Mouse (Mus musculus) midbrain, embryonic 13.5 days (tissue): ENCODE measurements around the gene Fbxo21. TPM values are rescaled to one million over a fixed set of nuclear protein-coding genes. Genes with fewer than 3 reads are reported as not detected.

Experiments used
- ATAC-seq: fragments of 200-750 bp; cut with Nextera tagmentation; 2 replicates; pipeline ENCODE4 v1.8.0; 2017; ENCODE audit warnings: mild to moderate bottlenecking, moderate TSS enrichment, moderate library complexity
- H3K27ac ChIP-seq: fragments of 300-500 bp; sonication (generic); 2 replicates; pipeline ENCODE4 v1.5.1; 2015; ENCODE audit warnings: inconsistent platforms, mild to moderate bottlenecking, moderate library complexity
- H3K27me3 ChIP-seq: fragments of 300-500 bp; sonication (generic); 2 replicates; pipeline ENCODE4 v1.6.1; 2015; ENCODE audit warnings: mild to moderate bottlenecking, inconsistent platforms
- H3K36me3 ChIP-seq: fragments of 300-500 bp; sonication (generic); 2 replicates; pipeline ENCODE4 v1.6.1; 2015; ENCODE audit warnings: mild to moderate bottlenecking, inconsistent platforms
- H3K4me1 ChIP-seq: fragments of 300-500 bp; sonication (generic); replicated peaks from 2 replicates; pipeline ENCODE4 v1.6.1; 2015; ENCODE audit warnings: inconsistent platforms
- H3K4me2 ChIP-seq: fragments of 300-500 bp; sonication (generic); replicated peaks from 2 replicates; pipeline ENCODE4 v1.6.1; 2015; ENCODE audit warnings: moderate library complexity, mild to moderate bottlenecking, inconsistent platforms
- H3K4me3 ChIP-seq: fragments of 300-500 bp; sonication (generic); replicated peaks from 2 replicates; pipeline ENCODE4 v1.5.1; 2015; ENCODE audit warnings: mild to moderate bottlenecking, inconsistent platforms
- H3K9ac ChIP-seq: fragments of 300-500 bp; sonication (generic); replicated peaks from 2 replicates; pipeline ENCODE4 v1.6.1; 2015; ENCODE audit warnings: mild to moderate bottlenecking, inconsistent platforms
- H3K9me3 ChIP-seq: fragments of 300-500 bp; sonication (generic); 2 replicates; pipeline ENCODE4 v1.6.1; 2016; ENCODE audit warnings: mild to moderate bottlenecking, inconsistent platforms
- WGBS: fragments of 180-500 bp; shearing (Covaris S2); methylation state at CpG from one replicate; pipeline ENCODE4 v1.1.7; 2015; 5-methylcytosine and 5-hydroxymethylcytosine counted together
- polyA plus RNA-seq: library from polyadenylated mRNA; unstranded; fragments of >200 nt; fragmentation: Nextera tagmentation; extraction: Ambion mirVana; gene quantifications from 2 replicates; pipeline ENCODE4 v1.2.1, GENCODE M21; 2015

The Fbxo21 gene
- polyA plus RNA-seq, 1 experiment from 2014 or later = 152 TPM

DNA sequence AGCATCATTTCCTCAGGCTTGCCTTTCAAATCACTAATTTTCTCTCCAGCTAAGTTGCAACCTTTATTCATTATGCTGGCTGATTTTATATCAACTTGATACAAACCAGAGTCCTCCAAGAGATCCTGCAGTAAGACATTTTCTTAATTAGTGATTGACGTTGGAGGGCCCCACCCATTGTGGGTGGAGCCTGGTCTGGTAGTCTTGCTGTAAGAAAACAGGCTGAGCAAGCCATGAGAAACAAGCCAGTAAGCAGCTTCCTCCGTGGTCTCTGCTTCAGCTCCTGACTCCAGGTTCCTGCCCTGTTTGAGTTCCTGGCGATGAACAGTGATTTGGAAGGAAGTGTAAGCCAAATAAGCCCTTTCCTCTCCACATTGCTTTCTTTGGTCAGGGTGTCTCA, 59.3 kb downstream of the Fbxo21 start:
- Histone ChIP-seq H3K4me1 (peaks cover 31% of the 10 kb centered on the region), H3K4me2 (no peak overlapping the region)

DNA sequence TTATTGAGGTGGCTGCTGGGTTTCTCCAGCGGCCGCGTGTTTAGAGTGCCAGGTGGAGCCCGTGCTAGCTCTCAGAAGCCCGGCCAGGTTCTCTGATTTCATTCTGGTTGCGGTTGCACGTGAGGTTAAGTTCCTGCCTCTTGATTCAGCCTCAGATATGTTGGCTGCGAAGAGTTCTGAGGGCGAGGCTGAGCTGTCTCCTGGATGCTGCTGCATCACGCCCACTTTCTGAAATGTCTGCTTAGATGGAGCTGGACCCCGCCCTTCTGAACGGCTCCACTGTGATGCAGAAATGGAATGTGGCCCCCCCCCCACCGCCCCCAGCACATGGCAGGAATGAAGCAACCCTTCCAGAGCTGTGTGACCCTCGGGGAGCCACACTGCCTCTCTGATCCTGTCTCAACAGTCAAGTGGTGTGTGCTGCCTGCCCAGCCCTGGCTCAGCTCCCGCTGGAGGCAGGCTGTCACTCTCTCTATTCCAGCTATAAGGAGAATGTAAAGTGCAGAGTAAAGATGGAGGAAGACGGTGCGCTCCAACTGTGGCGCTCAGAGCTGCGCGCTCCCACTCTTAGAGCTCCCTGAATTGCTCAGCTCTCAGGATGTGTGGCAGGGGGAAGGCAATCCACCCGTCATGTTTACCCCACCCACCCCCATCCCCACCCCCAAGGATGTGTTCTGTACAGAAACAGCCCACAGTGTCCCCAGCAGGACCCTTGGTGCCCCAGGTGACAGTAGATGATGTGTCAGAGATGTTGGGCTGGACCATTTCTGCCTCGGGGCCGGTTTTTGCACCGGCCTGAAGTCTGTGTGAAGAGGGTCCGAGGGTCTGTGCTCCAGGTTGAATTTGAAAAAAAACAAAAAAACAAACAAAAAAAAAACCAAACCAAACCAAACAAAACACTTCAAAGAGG, 60.6 kb downstream of the Fbxo21 start:
- WGBS = 43% methylated on average over 25 of the region's 25 CpGs
- Histone ChIP-seq H3K9ac (0 out of 2 replicates have a peak overlapping the region, but pooled peaks have one; percentile 28), H3K27ac (peak overlapping the region; percentile 69), H3K4me1 (peaks cover 26% of the 10 kb centered on the region), H3K36me3 (no peaks in the 10 kb centered on the region), H3K9me3 (peaks cover 2% of the 10 kb centered on the region; the same call in 1 of the 2 replicates), H3K4me3 (no peak overlapping the region), H3K4me2 (peak overlapping the region; percentile 36), H3K27me3 (0 out of 2 replicates have a peak, but pooled peaks cover 3% of the 10 kb centered on the region)
- ATAC-seq = peak; percentile 68

More for the DNA sequence above, 59.3 kb downstream of the Fbxo21 start:
- Histone ChIP-seq H3K27ac (no peak overlapping the region), H3K9ac (no peak overlapping the region), H3K27me3 (peaks cover 6% of the 10 kb centered on the region; the same call in 1 of the 2 replicates), H3K4me3 (no peak overlapping the region), H3K9me3 (peaks cover 2% of the 10 kb centered on the region; the same call in 1 of the 2 replicates), H3K36me3 (no peaks in the 10 kb centered on the region)
- 70% methylated on average over 3 of the region's 3 CpGs for WGBS
- no peak for ATAC-seq

DNA sequence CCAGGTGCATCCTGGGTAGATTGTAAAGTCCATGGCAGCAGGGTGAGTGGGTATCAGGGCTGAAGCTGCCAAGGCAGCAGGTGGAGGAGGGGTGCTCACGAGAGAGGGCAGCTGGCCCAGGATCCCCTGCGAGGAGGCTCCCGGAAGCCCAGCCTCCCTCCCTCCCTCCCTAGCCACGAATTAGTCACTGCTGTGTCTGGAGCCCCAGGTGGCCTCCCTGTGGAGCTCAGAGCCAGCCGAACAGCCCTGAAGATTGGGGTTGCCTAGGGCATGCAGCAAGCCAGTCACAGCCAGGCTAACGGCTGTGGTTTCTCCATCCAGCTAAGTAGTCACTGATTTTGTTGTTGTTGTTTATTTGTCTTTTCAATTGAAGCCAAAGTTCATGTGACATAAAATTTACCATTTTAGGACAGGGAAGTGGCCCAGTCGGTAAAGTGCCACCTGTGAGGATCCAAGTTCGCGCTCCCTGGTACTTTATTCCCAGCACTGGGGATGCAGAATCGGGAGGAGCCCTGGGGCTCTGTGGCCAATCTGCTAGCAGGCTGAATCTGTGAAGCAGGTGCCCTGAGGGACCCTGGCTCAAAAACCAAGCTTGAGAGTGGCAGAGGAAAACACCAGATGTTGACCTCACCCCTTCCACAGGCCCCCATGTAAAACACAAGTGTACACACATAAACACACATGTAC, 61.4 kb downstream of the Fbxo21 start:
- H3K9ac ChIP-seq = no peak overlapping the region
- no peak overlapping the region for H3K4me3 ChIP-seq
- peak overlapping the region; percentile 69 for H3K27ac ChIP-seq
- peaks cover 26% of the 10 kb centered on the region for H3K4me1 ChIP-seq
- peak overlapping the region; percentile 36 for H3K4me2 ChIP-seq
- no peaks in the 10 kb centered on the region for H3K36me3 ChIP-seq
- H3K9me3 ChIP-seq = peaks cover 2% of the 10 kb centered on the region; the same call in 1 of the 2 replicates
- peak; percentile 90 for ATAC-seq
- H3K27me3 ChIP-seq = 0 out of 2 replicates have a peak, but pooled peaks cover 3% of the 10 kb centered on the region
- WGBS = 12% methylated on average over 10 of the region's 10 CpGs

DNA sequence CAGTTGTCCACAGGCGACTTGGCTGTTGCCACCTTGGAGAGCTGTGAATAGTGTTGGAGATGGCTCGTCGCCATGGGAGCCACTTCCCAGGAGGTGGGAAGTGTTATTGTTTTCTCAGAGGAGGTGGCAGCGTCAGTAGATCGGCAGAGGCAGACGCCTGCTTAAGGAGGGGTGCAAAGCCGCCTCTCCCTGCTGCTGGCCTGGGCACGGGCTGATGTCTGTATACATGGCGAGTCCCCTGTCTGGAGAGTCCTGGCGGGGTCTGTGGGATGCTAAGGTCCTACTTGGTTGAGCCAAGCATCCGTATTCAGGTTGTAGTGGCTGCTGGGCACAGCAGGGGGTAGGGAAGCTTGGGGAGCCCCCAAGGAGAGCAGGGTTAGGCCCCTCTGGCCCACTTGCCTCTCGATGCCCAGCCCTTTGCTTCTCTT, 62.7 kb downstream of the Fbxo21 start:
- H3K9me3 ChIP-seq = peaks cover 2% of the 10 kb centered on the region; the same call in 1 of the 2 replicates
- WGBS = 25% methylated on average over 12 of the region's 12 CpGs
- H3K4me2 ChIP-seq = no peak overlapping the region
- ATAC-seq = no peak
- H3K4me1 ChIP-seq = peaks cover 26% of the 10 kb centered on the region
- H3K27me3 ChIP-seq = 0 out of 2 replicates have a peak, but pooled peaks cover 3% of the 10 kb centered on the region
- peak overlapping the region; percentile 51 for H3K27ac ChIP-seq
- no peaks in the 10 kb centered on the region for H3K36me3 ChIP-seq
- H3K9ac ChIP-seq = no peak overlapping the region
- no peak overlapping the region for H3K4me3 ChIP-seq

DNA sequence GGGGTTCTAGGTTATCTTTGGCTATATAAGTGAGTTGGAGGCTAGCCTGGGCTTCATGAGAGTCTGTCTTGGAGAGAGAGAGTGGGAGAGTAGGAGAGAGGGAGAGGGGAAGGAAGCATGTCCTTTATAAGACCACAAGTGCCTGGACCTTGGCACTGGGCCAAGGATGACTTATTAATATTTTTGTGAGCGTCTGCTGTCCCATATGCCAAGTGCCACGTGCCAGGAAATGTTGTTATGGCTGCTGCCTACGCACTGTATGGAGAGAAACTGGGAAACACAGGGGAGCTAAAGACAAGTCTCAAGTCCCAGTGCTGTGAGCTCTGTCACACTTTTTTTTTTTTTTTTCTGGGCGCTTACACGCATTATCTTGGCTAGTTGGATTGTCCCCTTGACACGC, 66.1 kb downstream of the Fbxo21 start:
- H3K4me2 ChIP-seq = no peak overlapping the region
- no peak overlapping the region for H3K4me3 ChIP-seq
- 90% methylated on average over 6 of the region's 6 CpGs for WGBS
- no peak overlapping the region for H3K27ac ChIP-seq
- H3K4me1 ChIP-seq = peaks cover 19% of the 10 kb centered on the region
- H3K36me3 ChIP-seq = no peaks in the 10 kb centered on the region
- no peak for ATAC-seq
- H3K9ac ChIP-seq = no peak overlapping the region
- H3K27me3 ChIP-seq = no peaks in the 10 kb centered on the region
- no peaks in the 10 kb centered on the region for H3K9me3 ChIP-seq

DNA sequence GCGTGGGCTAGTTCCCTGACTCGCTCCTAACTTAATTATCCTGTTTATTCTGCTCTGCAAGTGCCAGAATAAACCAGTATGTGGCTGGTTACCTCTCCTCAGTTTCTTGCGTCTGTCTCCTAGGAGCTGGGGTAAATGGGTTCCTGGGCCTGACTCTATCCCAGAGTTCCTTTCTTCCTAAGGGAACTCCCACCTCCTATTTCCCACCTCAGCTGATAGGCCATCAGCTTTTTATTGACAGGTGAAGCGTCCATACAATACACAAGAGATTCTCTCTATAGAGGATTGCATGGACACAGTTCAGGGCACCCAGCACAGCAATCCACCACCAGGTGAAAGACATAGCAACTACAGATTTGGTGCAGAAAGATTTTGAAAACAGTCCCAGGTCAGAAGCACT, 67.2 kb downstream of the Fbxo21 start:
- H3K36me3 ChIP-seq = no peaks in the 10 kb centered on the region
- no peak overlapping the region for H3K4me3 ChIP-seq
- H3K4me2 ChIP-seq = no peak overlapping the region
- no peak overlapping the region for H3K27ac ChIP-seq
- no peak overlapping the region for H3K9ac ChIP-seq
- no peaks in the 10 kb centered on the region for H3K27me3 ChIP-seq
- no peaks in the 10 kb centered on the region for H3K9me3 ChIP-seq
- 85% methylated on average over 4 of the region's 4 CpGs for WGBS
- no peak for ATAC-seq
- H3K4me1 ChIP-seq = peaks cover 7% of the 10 kb centered on the region

DNA sequence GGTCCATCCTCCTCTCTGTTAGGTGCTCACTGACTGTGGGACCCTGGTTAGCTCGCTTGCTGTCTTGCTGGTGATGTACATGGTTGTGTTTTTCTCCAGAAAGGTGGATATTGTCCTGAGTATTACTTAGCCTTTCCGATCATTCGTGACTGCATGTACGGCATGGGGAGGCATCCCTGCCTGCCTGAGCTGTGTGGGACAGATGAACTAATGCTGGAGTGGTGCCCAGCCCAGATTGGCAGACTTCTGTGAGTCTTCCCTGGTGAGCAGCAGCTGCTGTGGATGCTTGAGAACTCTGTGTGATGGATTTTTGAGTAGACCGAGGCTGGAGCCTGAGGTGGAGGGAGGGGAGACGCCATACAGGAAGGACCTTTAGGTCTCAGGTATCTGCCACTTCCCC, 68.4 kb downstream of the Fbxo21 start:
- ATAC-seq = no peak
- Histone ChIP-seq H3K4me3 (no peak overlapping the region), H3K36me3 (no peaks in the 10 kb centered on the region), H3K4me2 (no peak overlapping the region), H3K27ac (no peak overlapping the region), H3K27me3 (no peaks in the 10 kb centered on the region), H3K9me3 (no peaks in the 10 kb centered on the region), H3K9ac (no peak overlapping the region), H3K4me1 (no peaks in the 10 kb centered on the region)
- 85% methylated on average over 6 of the region's 6 CpGs for WGBS

DNA sequence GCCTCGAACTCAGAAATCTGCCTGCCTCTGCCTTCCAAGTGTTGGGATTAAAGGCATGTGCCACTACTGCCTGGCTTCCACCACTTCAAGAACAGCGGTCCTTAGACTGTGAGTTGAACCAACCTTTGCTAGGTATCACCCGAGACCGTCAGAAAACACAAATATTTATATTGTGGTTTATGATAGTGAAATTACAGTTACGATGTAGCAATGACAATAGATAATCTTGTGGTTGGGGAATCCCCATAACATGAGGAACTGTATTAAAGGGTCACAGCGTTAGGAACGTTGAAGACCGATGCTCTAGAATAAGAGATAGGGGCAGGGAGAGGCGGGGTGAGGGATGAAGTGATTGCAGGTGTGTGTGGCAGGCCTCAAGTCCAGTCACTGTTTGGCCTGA, 68.9 kb downstream of the Fbxo21 start:
- WGBS = 94% methylated on average over 9 of the region's 9 CpGs
- no peaks in the 10 kb centered on the region for H3K9me3 ChIP-seq
- no peak overlapping the region for H3K4me2 ChIP-seq
- H3K4me3 ChIP-seq = no peak overlapping the region
- no peak overlapping the region for H3K9ac ChIP-seq
- H3K27me3 ChIP-seq = no peaks in the 10 kb centered on the region
- no peaks in the 10 kb centered on the region for H3K36me3 ChIP-seq
- no peak overlapping the region for H3K27ac ChIP-seq
- no peaks in the 10 kb centered on the region for H3K4me1 ChIP-seq
- ATAC-seq = no peak

DNA sequence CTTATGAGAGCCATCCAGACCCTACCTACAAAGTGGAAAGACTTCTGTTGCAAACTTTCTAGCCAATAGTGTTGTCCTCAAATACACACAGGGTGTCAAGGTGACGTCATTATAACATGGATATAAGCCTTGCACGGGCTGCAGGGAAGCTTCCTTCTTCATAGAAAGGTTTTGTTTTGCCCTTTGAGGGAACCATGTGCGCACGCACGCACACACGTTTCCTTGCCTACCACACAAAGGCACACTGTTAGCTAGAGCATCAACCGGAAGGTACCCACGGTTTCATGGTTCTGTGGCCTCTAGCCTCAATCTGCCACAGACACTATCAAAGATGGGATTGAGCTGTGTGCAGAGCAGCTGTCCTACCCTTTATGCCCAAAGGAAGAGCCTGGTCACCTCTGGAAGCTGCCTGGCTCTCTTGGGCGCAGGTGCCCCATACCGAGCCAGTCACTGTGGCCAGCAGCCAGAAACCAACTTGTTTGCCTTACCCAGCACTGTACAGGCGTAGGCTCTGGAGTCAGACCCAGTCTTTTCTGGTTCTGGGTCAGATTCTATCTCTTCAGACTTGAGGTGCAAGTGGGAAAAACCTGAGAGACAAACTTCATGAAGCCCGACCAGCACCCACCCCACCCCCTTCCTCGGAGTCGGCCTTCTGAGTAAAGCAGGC, 70.7 kb downstream of the Fbxo21 start:
- Histone ChIP-seq H3K36me3 (no peaks in the 10 kb centered on the region), H3K4me1 (no peaks in the 10 kb centered on the region), H3K27ac (no peak overlapping the region), H3K9ac (no peak overlapping the region), H3K9me3 (no peaks in the 10 kb centered on the region), H3K4me2 (no peak overlapping the region), H3K27me3 (no peaks in the 10 kb centered on the region), H3K4me3 (no peak overlapping the region)
- ATAC-seq = no peak
- 91% methylated on average over 14 of the region's 14 CpGs for WGBS

DNA sequence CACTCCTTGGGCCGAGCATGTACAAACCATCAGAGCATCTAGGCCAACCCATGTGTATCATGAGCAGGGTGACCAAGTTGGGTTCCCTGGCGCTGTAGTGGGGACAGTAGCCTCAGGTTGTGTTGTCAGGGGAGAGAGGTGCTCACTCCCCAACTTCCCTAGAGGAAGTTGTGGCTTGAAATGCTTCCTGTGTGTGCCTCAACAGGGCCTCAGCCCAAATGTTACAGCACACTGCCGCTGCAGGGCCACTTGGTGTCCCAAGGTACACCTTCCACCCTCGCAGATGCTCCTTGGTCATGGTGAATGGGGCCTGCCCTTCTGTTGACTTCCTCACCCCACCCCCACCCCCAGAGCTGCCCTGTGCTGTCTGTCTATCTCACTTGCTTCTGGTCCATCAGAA, 71.9 kb downstream of the Fbxo21 start:
- ATAC-seq = no peak
- Histone ChIP-seq H3K27ac (no peak overlapping the region), H3K27me3 (no peaks in the 10 kb centered on the region), H3K9ac (no peak overlapping the region), H3K4me2 (no peak overlapping the region), H3K9me3 (no peaks in the 10 kb centered on the region), H3K4me3 (no peak overlapping the region), H3K4me1 (no peaks in the 10 kb centered on the region), H3K36me3 (no peaks in the 10 kb centered on the region)
- WGBS = 85% methylated on average over 4 of the region's 4 CpGs

DNA sequence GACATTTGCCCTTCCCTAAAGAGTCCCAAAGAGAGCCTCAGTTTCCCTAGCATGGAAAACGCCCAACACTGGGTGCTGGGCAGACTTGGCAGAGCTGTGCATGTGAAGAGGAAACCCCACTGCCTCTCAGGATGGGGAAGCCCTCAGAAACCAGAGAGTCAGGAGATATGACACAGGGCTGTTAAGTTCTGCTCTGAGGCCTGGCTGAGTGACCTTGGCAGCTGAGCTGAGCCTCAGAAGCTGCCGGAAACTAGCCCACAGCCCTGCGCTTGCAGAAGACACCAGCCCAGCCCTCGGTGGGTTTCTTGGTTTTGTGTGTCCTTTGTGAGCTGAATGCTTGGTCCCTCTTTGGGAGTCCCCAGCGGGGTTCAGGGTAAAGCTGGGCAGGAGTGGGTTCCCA, 72.4 kb downstream of the Fbxo21 start:
- Histone ChIP-seq H3K9ac (no peak overlapping the region), H3K36me3 (no peaks in the 10 kb centered on the region), H3K9me3 (no peaks in the 10 kb centered on the region), H3K4me2 (no peak overlapping the region), H3K4me1 (no peaks in the 10 kb centered on the region), H3K4me3 (no peak overlapping the region), H3K27me3 (no peaks in the 10 kb centered on the region), H3K27ac (no peak overlapping the region)
- ATAC-seq = no peak
- WGBS = 79% methylated on average over 5 of the region's 5 CpGs

DNA sequence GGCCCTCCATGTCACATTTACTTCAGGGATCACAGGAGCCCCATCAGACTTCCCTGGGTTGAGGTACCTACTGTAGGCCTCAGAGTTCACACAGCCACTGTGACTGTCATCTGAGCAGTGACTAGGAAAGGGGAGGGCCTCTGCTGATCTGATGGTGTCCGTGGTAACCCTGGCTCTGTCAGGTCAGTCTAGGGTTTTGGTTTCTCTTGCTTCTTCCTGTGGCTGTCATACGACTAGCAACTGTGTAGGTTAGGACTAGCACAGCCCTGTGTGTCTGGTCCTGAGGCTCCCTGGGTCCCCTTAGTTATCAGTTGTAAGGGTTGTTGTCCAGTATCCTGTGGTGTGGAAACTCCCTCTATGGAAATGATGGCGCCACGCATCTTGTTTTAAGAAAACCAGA, 74.2 kb downstream of the Fbxo21 start:
- no peaks in the 10 kb centered on the region for H3K4me1 ChIP-seq
- H3K4me3 ChIP-seq = no peak overlapping the region
- no peak overlapping the region for H3K27ac ChIP-seq
- ATAC-seq = no peak
- WGBS = 79% methylated on average over 4 of the region's 4 CpGs
- H3K4me2 ChIP-seq = no peak overlapping the region
- H3K9ac ChIP-seq = no peak overlapping the region
- H3K27me3 ChIP-seq = no peaks in the 10 kb centered on the region
- H3K9me3 ChIP-seq = no peaks in the 10 kb centered on the region
- H3K36me3 ChIP-seq = no peaks in the 10 kb centered on the region
